Mouse (Mus musculus): ENCODE measurements at regions not wholly inside any gene's neighbourhood (a gene's known extent, or its start where the extent isn't known, plus 50 kb on each side); places are given as distances from the start of the nearest gene placed in this dataset.
"Not testable (repeated sequence)": the region's sequence is repeated elsewhere in the genome, so short reads cannot be mapped to it uniquely, and the experiment has no call there.

DNA sequence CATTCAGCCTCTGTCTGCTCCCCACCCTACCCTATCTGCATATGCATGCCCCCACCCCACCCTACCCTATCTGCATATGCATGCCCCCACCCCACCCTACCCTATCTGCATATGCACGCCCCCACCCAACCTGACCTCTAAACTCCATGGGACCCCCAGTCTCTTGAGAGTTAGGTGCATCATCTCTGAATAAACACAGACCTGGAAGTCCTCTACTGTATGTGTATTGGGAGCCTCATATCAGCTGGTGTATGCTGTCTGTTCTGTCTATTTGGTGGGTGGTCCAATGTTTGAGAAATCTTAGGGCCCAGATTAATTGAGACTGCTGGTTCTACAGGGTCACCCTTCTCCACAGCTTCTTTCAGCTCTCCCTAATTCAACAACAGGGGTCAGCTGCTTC is 109.4 kb upstream of the Tenm4 start:
- intact Hi-C loops (cut with DNase I); DNase-seq: not testable (repeated sequence)

DNA sequence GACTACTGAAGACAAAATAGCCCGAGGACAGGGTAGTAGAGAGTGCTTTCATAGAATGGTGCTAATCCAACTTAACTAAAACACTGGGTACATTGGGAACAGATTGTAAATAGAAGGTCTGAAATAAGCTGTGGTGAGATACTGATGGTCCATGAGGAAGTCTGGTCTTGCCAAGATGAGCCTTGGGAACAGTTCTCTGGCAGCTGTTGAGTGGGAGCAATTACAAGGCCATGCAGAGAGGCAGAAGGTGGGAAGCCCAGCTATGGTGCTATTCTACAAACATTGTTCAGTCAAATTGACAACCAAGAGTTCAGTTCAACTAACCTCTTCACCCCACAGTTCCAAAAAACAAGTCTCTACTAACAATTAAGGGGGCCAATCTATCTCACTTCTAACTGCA is 92.5 kb upstream of the Tenm4 start:
- intact Hi-C loops (cut with DNase I): no loop called here

GRCm38 (mm10) chr7:96081676-96082075 is 89.4 kb upstream of the Tenm4 start:
- no peak for DNase-seq
- intact Hi-C loops (cut with DNase I): no loop called here

More for the DNA sequence above, 92.5 kb upstream of the Tenm4 start:
- no peak for DNase-seq

DNA sequence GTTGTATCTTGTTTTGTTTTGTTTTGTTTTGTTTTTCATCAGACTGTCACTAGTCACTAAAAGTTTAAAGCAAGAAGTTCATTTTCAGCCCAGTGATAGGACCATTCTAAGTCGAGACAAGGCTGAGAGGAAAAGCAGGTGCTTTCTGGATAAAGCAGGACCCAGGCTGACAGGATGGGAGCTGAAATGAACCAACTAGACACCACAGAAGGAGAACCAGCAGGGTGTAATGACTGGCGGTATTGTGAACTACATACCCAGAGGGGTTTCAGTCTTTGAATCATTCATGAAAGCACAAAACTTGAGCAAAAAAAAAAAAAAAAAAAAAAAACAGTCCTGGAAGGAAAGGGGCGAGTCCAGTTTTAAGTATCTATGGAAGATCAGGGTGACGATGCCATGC is 75.9 kb upstream of the Tenm4 start:
- intact Hi-C loops (cut with DNase I): no loop called here
- no peak for DNase-seq

DNA sequence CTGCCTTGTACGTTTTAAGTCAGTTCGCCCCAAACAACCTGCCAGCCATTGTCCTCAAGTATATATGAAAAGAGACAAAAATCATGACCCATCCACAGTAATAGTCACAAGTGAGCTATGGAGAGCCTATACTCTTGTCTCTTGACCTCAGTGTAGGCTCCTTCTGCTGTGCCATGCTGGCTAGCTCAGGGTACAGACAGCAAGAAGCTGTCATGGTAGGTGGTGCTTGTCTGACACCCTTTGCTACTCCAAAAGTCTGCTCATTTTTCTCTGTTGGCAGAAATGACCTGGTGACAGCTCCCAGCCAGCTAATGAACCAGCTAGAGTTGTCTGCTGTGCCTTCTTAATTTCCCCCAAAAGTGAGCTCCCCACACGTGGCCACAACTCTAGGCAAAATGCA is 75.3 kb upstream of the Tenm4 start:
- intact Hi-C loops (cut with DNase I): no loop called here
- DNase-seq: no peak

DNA sequence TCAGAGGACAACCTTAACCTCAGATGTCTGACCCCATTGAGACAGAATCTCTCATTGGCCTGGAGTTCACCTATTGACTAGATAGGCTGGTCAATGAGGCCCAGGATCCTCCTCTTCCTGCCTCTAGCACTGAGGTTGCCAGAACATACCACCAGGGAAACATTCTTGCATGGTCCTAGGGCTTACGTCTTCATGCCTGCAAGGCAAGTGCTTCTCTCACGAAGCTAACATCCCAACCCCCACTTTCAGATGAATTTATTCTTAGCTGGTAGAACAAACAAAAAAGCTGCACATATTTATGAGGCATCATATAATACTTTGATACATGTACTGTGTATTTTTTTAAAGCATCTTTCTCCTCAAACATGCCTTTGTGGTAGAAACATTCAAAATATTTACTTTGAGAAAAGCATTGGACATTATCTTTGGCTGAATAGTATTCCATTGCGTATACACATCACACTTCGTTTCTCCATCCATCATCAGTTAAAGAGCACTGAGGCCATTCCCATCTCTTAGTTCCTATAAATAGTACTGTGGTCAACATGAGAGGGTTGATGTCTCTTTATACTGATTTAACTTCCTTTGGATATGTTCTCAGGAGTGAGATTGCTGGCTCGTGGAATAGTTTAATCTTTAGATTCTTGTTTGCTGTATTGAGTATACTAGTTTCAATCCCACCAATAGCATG is 72.2 kb upstream of the Tenm4 start:
- intact Hi-C loops (cut with DNase I): no loop called here
- DNase-seq: no peak

DNA sequence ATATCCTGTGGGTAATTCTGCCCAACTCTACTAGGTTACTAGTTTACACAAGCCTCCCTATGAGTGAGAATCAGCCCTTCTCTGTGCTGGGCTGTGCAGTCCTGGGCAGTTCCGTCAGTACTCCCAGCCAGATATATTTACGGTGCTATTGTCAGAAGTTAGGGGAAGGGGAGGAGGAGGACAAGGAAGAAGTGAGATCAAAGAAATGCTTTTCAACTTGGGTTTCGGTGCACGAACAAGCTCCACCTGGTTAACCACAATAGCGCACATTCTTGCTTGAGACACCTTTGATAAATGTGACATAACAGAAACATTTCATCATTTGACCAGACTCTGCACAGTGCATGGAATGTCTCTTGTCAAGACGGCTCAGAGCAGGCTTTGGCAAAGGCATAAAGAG is 68.3 kb upstream of the Tenm4 start:
- DNase-seq: no peak
- intact Hi-C loops (cut with DNase I): no loop called here

DNA sequence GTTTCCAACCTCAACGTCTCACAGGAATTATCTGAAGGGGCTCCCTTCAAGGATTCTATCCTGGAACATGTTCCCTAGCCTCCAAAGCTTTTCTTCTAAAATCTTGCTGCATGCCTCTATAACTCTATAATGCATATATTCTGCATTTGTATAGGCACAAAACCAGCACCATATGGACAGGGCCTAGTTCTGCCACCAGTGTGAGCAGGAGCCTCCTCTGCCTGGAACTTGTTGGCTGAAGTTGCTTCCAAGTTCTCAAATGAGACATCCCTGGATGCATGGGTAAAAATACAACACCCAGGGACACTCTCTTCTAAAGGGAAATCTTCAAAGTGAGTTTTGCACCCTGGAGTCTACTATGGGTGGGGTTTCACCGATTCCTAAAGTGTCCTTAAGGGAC is 62.3 kb upstream of the Tenm4 start:
- intact Hi-C loops (cut with DNase I): no loop called here
- DNase-seq: no peak

GRCm38 (mm10) chr7:96120142-96120541 is 50.9 kb upstream of the Tenm4 start:
- no peak for DNase-seq
- intact Hi-C loops (cut with DNase I): loop anchor here (10.0 kb wide), 1 partner anchor 65 kb away; no protein-coding TSS in a partner anchor
